Mouse (Mus musculus) lung, embryonic 16.5 days (tissue): ENCODE measurements around the gene F2rl3. TPM values are rescaled to one million over a fixed set of nuclear protein-coding genes. Genes with fewer than 3 reads are reported as not detected.

Experiments used
- ATAC-seq: fragments of 200-750 bp; cut with Nextera tagmentation; 2 replicates; pipeline ENCODE4 v1.8.0; 2017; ENCODE audit warnings: low read depth, mild to moderate bottlenecking, moderate library complexity
- H3K27ac ChIP-seq: fragments of 300-500 bp; sonication (generic); 2 replicates; pipeline ENCODE4 v1.5.1; 2014; ENCODE audit warnings: mild to moderate bottlenecking, control low read depth, low read length
- H3K27me3 ChIP-seq: fragments of 300-500 bp; sonication (generic); 2 replicates; pipeline ENCODE4 v1.6.1; 2014; ENCODE audit warnings: low read depth, low read length, mixed read lengths; ENCODE audit not compliant: control insufficient read depth, insufficient read depth
- H3K36me3 ChIP-seq: fragments of 300-500 bp; sonication (generic); 2 replicates; pipeline ENCODE4 v1.6.1; 2014; ENCODE audit warnings: low read length; ENCODE audit not compliant: control insufficient read depth, insufficient read depth
- H3K4me1 ChIP-seq: fragments of 300-500 bp; sonication (generic); replicated peaks from 2 replicates; pipeline ENCODE4 v1.6.1; 2014; ENCODE audit warnings: low read length, mixed read lengths; ENCODE audit not compliant: control insufficient read depth, insufficient read depth
- H3K4me2 ChIP-seq: fragments of 300-500 bp; sonication (generic); 2 replicates; pipeline ENCODE4 v1.6.1; 2014; ENCODE audit warnings: low read depth, low read length, control low read depth
- H3K4me3 ChIP-seq: fragments of 300-500 bp; sonication (generic); 2 replicates; pipeline ENCODE4 v1.5.1; 2014; ENCODE audit warnings: mild to moderate bottlenecking, low read length, control low read depth
- H3K9ac ChIP-seq: fragments of 300-500 bp; sonication (generic); 2 replicates; pipeline ENCODE4 v1.6.1; 2014; ENCODE audit warnings: low read length, control low read depth
- H3K9me3 ChIP-seq: fragments of 300-500 bp; sonication (generic); 2 replicates; pipeline ENCODE4 v1.6.1; 2016; ENCODE audit warnings: low read length; ENCODE audit not compliant: control insufficient read depth
- WGBS: fragments of 180-500 bp; shearing (Covaris S2); extraction: QIAGEN DNeasy Blood & Tissue Kit; methylation state at CpG from one replicate; pipeline ENCODE4 v1.1.7; 2014; 5-methylcytosine and 5-hydroxymethylcytosine counted together
- polyA plus RNA-seq: library from polyadenylated mRNA; unstranded; fragments of >200 nt; fragmentation: Nextera tagmentation; extraction: Ambion mirVana; gene quantifications from 2 replicates; pipeline ENCODE4 v1.2.1, GENCODE M21; 2015

The F2rl3 gene
- polyA plus RNA-seq, 1 experiment from 2014 or later, result 3.0 TPM

- no peak overlapping the region for H3K4me2 ChIP-seq
- no peak for ATAC-seq
- H3K4me1 ChIP-seq, result no peaks in the 10 kb centered on the region
- no peak overlapping the region for H3K27ac ChIP-seq
- H3K36me3 ChIP-seq, result peaks cover 60% of the 10 kb centered on the region
- 40% methylated on average over 5 of the region's 5 CpGs for WGBS
- H3K4me3 ChIP-seq, result no peak overlapping the region
- H3K9me3 ChIP-seq, result no peaks in the 10 kb centered on the region
- H3K27me3 ChIP-seq, result no peaks in the 10 kb centered on the region
- no peak overlapping the region for H3K9ac ChIP-seq
Observed at GRCm38 (mm10) chr8:72746061-72746460, 15.6 kb upstream of the F2rl3 start.

GRCm38 (mm10) chr8:72749846-72750245 lies 11.8 kb upstream of the F2rl3 start:
- Histone ChIP-seq H3K36me3 (peaks cover 58% of the 10 kb centered on the region), H3K4me1 (no peaks in the 10 kb centered on the region), H3K4me3 (no peak overlapping the region), H3K9ac (no peak overlapping the region), H3K4me2 (no peak overlapping the region), H3K27me3 (no peaks in the 10 kb centered on the region), H3K27ac (no peak overlapping the region), H3K9me3 (no peaks in the 10 kb centered on the region)
- WGBS, result 92% methylated on average over 26 of the region's 26 CpGs
- no peak for ATAC-seq

DNA sequence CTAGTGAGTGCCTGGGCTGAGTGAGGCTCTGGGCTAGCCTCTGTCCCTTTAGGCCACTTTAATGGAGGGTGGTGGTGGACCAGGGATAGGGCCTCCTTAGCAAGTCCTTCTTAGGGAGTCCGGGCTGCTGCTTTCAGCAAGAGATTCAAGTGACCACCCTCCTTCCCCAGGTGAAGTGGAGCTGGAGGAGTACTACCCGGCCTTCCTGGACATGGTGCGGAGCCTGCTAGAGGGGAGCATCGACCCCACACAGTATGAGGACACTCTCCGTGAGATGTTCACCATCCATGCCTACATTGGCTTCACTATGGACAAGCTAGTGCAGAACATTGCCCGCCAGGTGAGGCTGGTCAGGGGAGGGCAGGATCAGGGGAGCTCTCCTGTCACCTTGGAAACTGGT lies 11.4 kb upstream of the F2rl3 start:
- no peak overlapping the region for H3K9ac ChIP-seq
- ATAC-seq, result no peak
- no peak overlapping the region for H3K4me2 ChIP-seq

GRCm38 (mm10) chr8:72751126-72751525 lies 10.6 kb upstream of the F2rl3 start:
- Histone ChIP-seq H3K4me1 (no peaks in the 10 kb centered on the region), H3K36me3 (peaks cover 51% of the 10 kb centered on the region), H3K9ac (no peak overlapping the region), H3K9me3 (no peaks in the 10 kb centered on the region), H3K27ac (no peak overlapping the region), H3K4me2 (no peak overlapping the region), H3K27me3 (no peaks in the 10 kb centered on the region), H3K4me3 (no peak overlapping the region)
- WGBS, result 81% methylated on average over 3 of the region's 3 CpGs
- ATAC-seq, result no peak

More for the DNA sequence above, 11.4 kb upstream of the F2rl3 start:
- no peaks in the 10 kb centered on the region for H3K9me3 ChIP-seq
- 97% methylated on average over 6 of the region's 6 CpGs for WGBS
- H3K36me3 ChIP-seq, result peaks cover 57% of the 10 kb centered on the region
- H3K4me1 ChIP-seq, result no peaks in the 10 kb centered on the region
- no peaks in the 10 kb centered on the region for H3K27me3 ChIP-seq
- H3K4me3 ChIP-seq, result no peak overlapping the region
- no peak overlapping the region for H3K27ac ChIP-seq

DNA sequence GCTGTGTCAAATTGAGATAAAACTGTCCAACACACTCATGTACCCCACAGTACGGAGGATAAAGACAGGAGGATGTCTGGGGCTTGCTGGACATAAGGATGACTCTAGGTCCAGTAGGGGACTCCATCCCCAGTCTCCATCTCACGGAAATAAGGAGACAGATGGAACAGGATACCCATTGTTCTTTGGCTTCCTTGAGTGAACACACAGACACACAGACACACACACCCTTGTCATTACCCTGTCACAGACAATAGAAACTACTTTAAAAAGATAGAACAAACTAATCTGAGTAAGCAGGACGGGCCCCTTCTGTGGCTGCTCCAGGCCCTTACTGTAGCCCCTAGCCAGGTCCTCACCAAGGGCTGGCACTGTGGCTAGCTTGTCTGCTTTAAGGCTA lies 9.4 kb upstream of the F2rl3 start:
- no peak overlapping the region for H3K27ac ChIP-seq

GRCm38 (mm10) chr8:72753165-72753564 lies 8.5 kb upstream of the F2rl3 start:
- Histone ChIP-seq H3K4me2 (no peak overlapping the region), H3K4me3 (no peak overlapping the region), H3K4me1 (no peaks in the 10 kb centered on the region), H3K27ac (no peak overlapping the region), H3K9ac (no peak overlapping the region), H3K27me3 (no peaks in the 10 kb centered on the region), H3K9me3 (no peaks in the 10 kb centered on the region), H3K36me3 (peaks cover 52% of the 10 kb centered on the region)
- 94% methylated on average over 9 of the region's 9 CpGs for WGBS
- ATAC-seq, result no peak

More for the DNA sequence above, 9.4 kb upstream of the F2rl3 start:
- Histone ChIP-seq H3K27me3 (no peaks in the 10 kb centered on the region), H3K4me2 (no peak overlapping the region), H3K4me3 (no peak overlapping the region), H3K9ac (no peak overlapping the region), H3K9me3 (no peaks in the 10 kb centered on the region), H3K4me1 (no peaks in the 10 kb centered on the region), H3K36me3 (peaks cover 52% of the 10 kb centered on the region)
- ATAC-seq, result 0 out of 2 replicates have a peak, but pooled peaks have one; percentile 17
- whole genome bisulfite sequencing, result 77% methylated on average over 3 of the region's 3 CpGs

- H3K36me3 ChIP-seq, result peaks cover 52% of the 10 kb centered on the region
- 85% methylated on average over 2 of the region's 2 CpGs for WGBS
- no peaks in the 10 kb centered on the region for H3K4me1 ChIP-seq
- no peaks in the 10 kb centered on the region for H3K27me3 ChIP-seq
- ATAC-seq, result no peak
- no peak overlapping the region for H3K9ac ChIP-seq
- H3K4me3 ChIP-seq, result no peak overlapping the region
- no peak overlapping the region for H3K27ac ChIP-seq
- no peak overlapping the region for H3K4me2 ChIP-seq
- no peaks in the 10 kb centered on the region for H3K9me3 ChIP-seq
Observed at GRCm38 (mm10) chr8:72753781-72754180, 7.9 kb upstream of the F2rl3 start.

GRCm38 (mm10) chr8:72756031-72756430 lies 5.6 kb upstream of the F2rl3 start:
- WGBS, result 96% methylated on average over 2 of the region's 2 CpGs
- no peak overlapping the region for H3K9ac ChIP-seq
- no peak for ATAC-seq
- no peak overlapping the region for H3K4me2 ChIP-seq
- no peak overlapping the region for H3K4me3 ChIP-seq
- peaks cover 38% of the 10 kb centered on the region for H3K36me3 ChIP-seq
- no peaks in the 10 kb centered on the region for H3K9me3 ChIP-seq
- no peak overlapping the region for H3K27ac ChIP-seq
- H3K27me3 ChIP-seq, result no peaks in the 10 kb centered on the region
- H3K4me1 ChIP-seq, result peaks cover 1% of the 10 kb centered on the region; the same call in 1 of the 2 replicates

- H3K36me3 ChIP-seq, result peaks cover 30% of the 10 kb centered on the region
- no peaks in the 10 kb centered on the region for H3K9me3 ChIP-seq
- no peaks in the 10 kb centered on the region for H3K27me3 ChIP-seq
- no peak overlapping the region for H3K4me3 ChIP-seq
- ATAC-seq, result no peak
- H3K9ac ChIP-seq, result no peak overlapping the region
- no peak overlapping the region for H3K4me2 ChIP-seq
- peaks cover 3% of the 10 kb centered on the region; the same call in 1 of the 2 replicates for H3K4me1 ChIP-seq
- H3K27ac ChIP-seq, result no peak overlapping the region
- 95% methylated on average over 35 of the region's 35 CpGs for WGBS
Observed at GRCm38 (mm10) chr8:72756771-72757390, 4.8 kb upstream of the F2rl3 start.
